Mouse (Mus musculus): ENCODE measurements at regions not wholly inside any gene's neighbourhood (a gene's known extent, or its start where the extent isn't known, plus 50 kb on each side); places are given as distances from the start of the nearest gene placed in this dataset.

DNA sequence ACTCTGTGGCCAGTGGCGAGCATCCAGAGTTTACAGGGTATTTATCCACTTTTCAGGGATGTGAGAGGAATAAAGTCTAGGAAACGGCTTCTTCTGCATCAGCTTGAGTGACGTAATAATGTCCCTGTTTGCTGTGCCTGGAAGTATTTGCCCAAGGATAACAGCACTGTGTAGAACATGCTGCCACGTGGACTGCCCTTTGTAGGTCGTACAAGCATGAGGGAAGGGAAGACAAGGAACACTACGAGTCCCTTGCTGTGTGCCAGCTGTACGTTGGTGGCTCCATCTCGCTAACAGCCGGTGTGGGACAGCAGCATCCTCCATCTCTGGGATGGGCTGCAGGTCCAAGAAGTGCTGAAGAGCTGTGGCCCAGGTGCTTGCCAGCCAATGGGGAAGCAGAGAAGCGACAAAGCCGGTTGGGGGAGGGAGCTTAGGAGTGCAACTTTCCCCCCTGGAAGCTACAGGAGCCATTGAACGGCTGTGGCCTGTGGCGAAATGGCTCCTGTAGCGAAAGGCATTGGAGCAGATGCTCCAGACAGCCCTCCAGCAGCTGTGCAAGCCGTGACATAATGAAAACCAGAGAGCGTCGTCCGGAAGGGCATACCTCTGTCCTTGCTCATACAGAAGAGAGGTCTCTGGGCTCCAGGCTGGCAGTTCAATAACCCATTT, 65.0 kb upstream of the Epcam start:
- TF ChIP-seq CTCF (IDR thresholded peaks at IDR 0.05; ENCODE audit: low read depth, low read length) = no peak
- no peak for TF ChIP-seq POLR2A (IDR thresholded peaks at IDR 0.05; ENCODE audit: insufficient read depth, low read length)

Measured in ES-Bruce4 (cell line).